Mouse (Mus musculus): ENCODE data around the gene Park7. TPM values are rescaled to one million over a fixed set of nuclear protein-coding genes. Genes with fewer than 3 reads are reported as not detected.

The Park7 gene
- 381 and 388 TPM in 2 replicates for polyA plus RNA-seq (2015; fragmentation: Nextera tagmentation; extraction: Ambion mirVana)

GRCm38 (mm10) chr4:150914290-150914733 lies at the start of gene Park7, which contains the start of gene Tnfrsf9:
Park7 (minus strand) TSS chr4:150914437.
Tnfrsf9 (plus strand) TSS chr4:150914562.
- peak; percentile 88 for ATAC-seq (replicated peaks)
- Histone ChIP-seq H3K36me3 (no peaks in the 10 kb centered on the region), H3K9me3 (no peaks in the 10 kb centered on the region), H3K27me3 (no peaks in the 10 kb centered on the region), H3K9ac (replicated peaks) (peak within 1 kb of the TSS; percentile 82), H3K4me1 (peaks cover 25% of the 10 kb centered on the region), H3K27ac (replicated peaks) (peak within 1 kb of the TSS; percentile 82), H3K4me2 (replicated peaks) (peak within 1 kb of the TSS; percentile 61), H3K4me3 (peak within 1 kb of the TSS; percentile 85)
- WGBS = under 1% methylated on average over 48 of the region's 48 CpGs

DNA sequence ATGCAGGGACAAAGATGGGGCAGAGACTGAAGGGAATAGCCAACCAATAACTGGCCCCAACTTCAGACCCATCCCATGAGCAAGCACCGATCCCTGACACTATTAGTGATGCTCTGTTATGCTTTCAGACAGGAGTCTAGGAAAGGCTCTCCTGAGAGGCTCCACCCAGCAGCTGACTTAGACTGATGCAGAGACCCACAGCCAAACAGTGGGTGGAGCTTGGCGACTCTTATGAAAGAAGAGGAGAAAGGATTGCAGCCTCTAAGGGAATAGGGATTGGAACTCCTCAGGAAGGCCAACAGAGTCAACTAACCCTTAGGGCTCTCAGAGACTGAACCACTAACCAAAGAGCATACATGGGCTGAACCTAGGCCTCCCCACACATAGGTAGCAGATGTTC lies 49.5 kb upstream of the Park7 start:
- ATAC-seq (replicated peaks) = no peak
- WGBS = 75% methylated on average over 2 of the region's 2 CpGs

DNA sequence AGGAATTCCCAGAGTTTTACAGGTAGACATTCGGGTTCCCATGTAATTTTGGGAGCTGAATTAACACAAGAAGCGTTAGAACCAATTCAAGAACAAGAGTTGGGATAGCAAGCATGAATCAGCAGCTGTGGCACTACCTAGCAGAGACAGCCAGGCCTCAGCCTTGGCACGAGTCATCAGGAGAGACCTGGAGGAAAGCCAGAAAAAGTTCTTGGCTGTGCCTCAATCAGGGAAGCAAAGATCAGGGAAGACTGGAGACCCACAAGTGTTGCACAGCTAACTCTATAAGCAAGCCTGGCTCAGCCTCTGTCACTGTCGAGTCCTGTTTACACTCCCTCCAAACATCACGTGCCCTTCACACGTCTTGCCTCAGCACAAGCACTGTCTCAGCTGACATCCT lies 48.0 kb upstream of the Park7 start:
- 55% methylated on average over 6 of the region's 6 CpGs for WGBS
- 0 out of 2 replicates have a peak, but pooled peaks cover 6% of the 10 kb centered on the region for H3K4me1 ChIP-seq
- no peak overlapping the region for H3K27ac ChIP-seq (replicated peaks)
- H3K4me2 ChIP-seq (replicated peaks) = no peak overlapping the region
- no peak overlapping the region for H3K9ac ChIP-seq (replicated peaks)
- no peaks in the 10 kb centered on the region for H3K9me3 ChIP-seq
- no peak for ATAC-seq (replicated peaks)
- H3K27me3 ChIP-seq = no peaks in the 10 kb centered on the region
- H3K36me3 ChIP-seq = no peaks in the 10 kb centered on the region
- no peak overlapping the region for H3K4me3 ChIP-seq

More for the DNA sequence above, 49.5 kb upstream of the Park7 start:
- Histone ChIP-seq H3K9ac (replicated peaks) (no peak overlapping the region), H3K4me2 (replicated peaks) (no peak overlapping the region), H3K9me3 (no peaks in the 10 kb centered on the region), H3K36me3 (no peaks in the 10 kb centered on the region), H3K27ac (replicated peaks) (no peak overlapping the region), H3K4me1 (0 out of 2 replicates have a peak, but pooled peaks cover 6% of the 10 kb centered on the region), H3K27me3 (no peaks in the 10 kb centered on the region), H3K4me3 (no peak overlapping the region)

DNA sequence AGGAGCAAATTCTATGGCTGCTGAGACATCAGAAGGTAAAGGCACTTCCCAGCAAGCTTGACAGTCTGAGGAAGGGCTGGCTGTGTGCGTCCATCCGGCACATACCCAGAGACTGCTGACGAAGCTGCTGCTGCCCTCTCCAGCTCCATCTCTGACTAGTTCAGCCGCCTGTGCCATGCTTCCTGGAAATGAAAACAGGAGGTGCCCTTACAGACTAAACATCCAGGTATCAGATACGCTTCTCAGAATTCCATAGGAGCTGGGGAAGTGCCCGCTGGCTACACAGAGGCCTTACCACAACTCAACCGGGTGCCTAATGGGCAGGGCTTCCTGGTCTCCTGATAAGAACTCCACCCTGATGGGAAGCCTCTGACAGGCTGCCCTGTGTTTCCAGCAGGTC lies 44.3 kb upstream of the Park7 start:
- H3K9ac ChIP-seq (replicated peaks) = no peak overlapping the region
- H3K4me1 ChIP-seq = peaks cover 12% of the 10 kb centered on the region
- 86% methylated on average over 7 of the region's 7 CpGs for WGBS
- H3K27me3 ChIP-seq = no peaks in the 10 kb centered on the region
- no peak overlapping the region for H3K4me3 ChIP-seq
- H3K4me2 ChIP-seq (replicated peaks) = no peak overlapping the region
- no peaks in the 10 kb centered on the region for H3K9me3 ChIP-seq
- ATAC-seq (replicated peaks) = no peak
- H3K36me3 ChIP-seq = no peaks in the 10 kb centered on the region
- no peak overlapping the region for H3K27ac ChIP-seq (replicated peaks)

DNA sequence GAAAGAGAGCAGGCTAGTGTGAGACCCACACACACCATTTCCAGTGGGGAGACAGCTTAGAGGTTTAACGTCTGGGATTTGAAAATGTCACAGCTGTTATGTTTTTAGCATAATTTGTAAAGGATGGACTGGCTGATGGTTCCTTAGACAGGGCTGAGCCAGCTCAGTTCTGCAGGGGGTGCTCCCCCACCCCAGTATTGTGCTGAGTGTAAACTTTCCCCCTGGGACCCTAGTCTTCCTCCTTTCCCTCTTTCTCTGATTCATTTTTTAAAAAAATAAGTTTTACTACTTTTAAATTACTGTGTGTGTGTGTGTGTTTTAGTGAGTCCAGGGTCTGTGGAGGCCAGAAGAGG lies 42.8 kb upstream of the Park7 start:
- Histone ChIP-seq H3K27ac (replicated peaks) (no peak overlapping the region), H3K4me1 (peaks cover 11% of the 10 kb centered on the region), H3K36me3 (no peaks in the 10 kb centered on the region), H3K9me3 (no peaks in the 10 kb centered on the region), H3K27me3 (no peaks in the 10 kb centered on the region), H3K9ac (replicated peaks) (no peak overlapping the region), H3K4me2 (replicated peaks) (no peak overlapping the region), H3K4me3 (no peak overlapping the region)
- WGBS = 24% methylated on average over 1 of the region's 1 CpGs
- ATAC-seq (replicated peaks) = peak; percentile 4; the same call in 1 of the 2 replicates

GRCm38 (mm10) chr4:150956369-150957105 lies 42.3 kb upstream of the Park7 start:
- Histone ChIP-seq H3K4me2 (replicated peaks) (no peak overlapping the region), H3K9ac (replicated peaks) (no peak overlapping the region), H3K36me3 (no peaks in the 10 kb centered on the region), H3K9me3 (no peaks in the 10 kb centered on the region), H3K4me1 (peaks cover 9% of the 10 kb centered on the region), H3K27me3 (no peaks in the 10 kb centered on the region), H3K27ac (replicated peaks) (peak overlapping the region; percentile 22; the same call in 1 of the 2 replicates), H3K4me3 (no peak overlapping the region)
- ATAC-seq (replicated peaks) = peak; percentile 53
- 35% methylated on average over 13 of the region's 13 CpGs for WGBS

DNA sequence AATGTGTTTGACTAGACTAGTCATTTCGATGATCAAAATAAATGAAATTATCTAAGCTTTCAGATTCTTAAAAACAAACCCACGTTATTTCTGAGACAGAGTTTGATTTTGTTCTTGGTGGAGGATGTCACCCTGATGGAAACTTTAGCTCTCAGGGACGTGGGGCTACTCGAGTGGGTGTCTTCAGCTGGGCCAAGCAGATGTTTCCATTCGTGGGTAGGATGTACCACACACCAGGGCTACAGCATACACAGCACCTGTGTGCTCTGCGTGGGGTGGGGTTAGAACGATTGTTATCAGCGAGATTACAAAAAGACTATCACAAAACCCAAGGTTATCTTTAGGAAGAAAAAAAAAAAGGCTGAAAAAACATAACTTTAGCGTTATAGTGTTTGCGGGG lies 36.7 kb upstream of the Park7 start:
- Histone ChIP-seq H3K4me1 (no peaks in the 10 kb centered on the region), H3K36me3 (no peaks in the 10 kb centered on the region)
- WGBS = 84% methylated on average over 10 of the region's 10 CpGs

DNA sequence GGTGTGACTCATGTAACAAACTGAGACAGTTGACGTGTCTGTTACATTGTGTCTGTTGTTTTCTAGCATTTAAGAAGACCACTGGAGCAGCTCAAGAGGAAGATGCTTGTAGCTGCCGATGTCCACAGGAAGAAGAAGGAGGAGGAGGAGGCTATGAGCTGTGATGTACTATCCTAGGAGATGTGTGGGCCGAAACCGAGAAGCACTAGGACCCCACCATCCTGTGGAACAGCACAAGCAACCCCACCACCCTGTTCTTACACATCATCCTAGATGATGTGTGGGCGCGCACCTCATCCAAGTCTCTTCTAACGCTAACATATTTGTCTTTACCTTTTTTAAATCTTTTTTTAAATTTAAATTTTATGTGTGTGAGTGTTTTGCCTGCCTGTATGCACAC lies 30.5 kb upstream of the Park7 start:
- no peaks in the 10 kb centered on the region for H3K36me3 ChIP-seq
- H3K27ac ChIP-seq (replicated peaks) = no peak overlapping the region
- H3K9ac ChIP-seq (replicated peaks) = no peak overlapping the region
- H3K9me3 ChIP-seq = no peaks in the 10 kb centered on the region
- WGBS = 92% methylated on average over 7 of the region's 7 CpGs
- no peak overlapping the region for H3K4me2 ChIP-seq (replicated peaks)
- H3K4me1 ChIP-seq = no peaks in the 10 kb centered on the region
- no peak for ATAC-seq (replicated peaks)
- no peak overlapping the region for H3K4me3 ChIP-seq
- no peaks in the 10 kb centered on the region for H3K27me3 ChIP-seq

More for the DNA sequence above, 36.7 kb upstream of the Park7 start:
- no peak overlapping the region for H3K4me3 ChIP-seq
- no peak overlapping the region for H3K4me2 ChIP-seq (replicated peaks)
- no peaks in the 10 kb centered on the region for H3K27me3 ChIP-seq
- H3K27ac ChIP-seq (replicated peaks) = no peak overlapping the region
- H3K9ac ChIP-seq (replicated peaks) = no peak overlapping the region
- H3K9me3 ChIP-seq = no peaks in the 10 kb centered on the region
- no peak for ATAC-seq (replicated peaks)

- no peaks in the 10 kb centered on the region for H3K9me3 ChIP-seq
- WGBS = 69% methylated on average over 13 of the region's 13 CpGs
- no peak overlapping the region for H3K27ac ChIP-seq (replicated peaks)
- H3K4me3 ChIP-seq = no peak overlapping the region
- no peaks in the 10 kb centered on the region for H3K36me3 ChIP-seq
- H3K4me2 ChIP-seq (replicated peaks) = no peak overlapping the region
- H3K9ac ChIP-seq (replicated peaks) = no peak overlapping the region
- no peaks in the 10 kb centered on the region for H3K27me3 ChIP-seq
- ATAC-seq (replicated peaks) = no peak
- H3K4me1 ChIP-seq = no peaks in the 10 kb centered on the region
Observed at GRCm38 (mm10) chr4:150939991-150940651, 25.9 kb upstream of the Park7 start.

DNA sequence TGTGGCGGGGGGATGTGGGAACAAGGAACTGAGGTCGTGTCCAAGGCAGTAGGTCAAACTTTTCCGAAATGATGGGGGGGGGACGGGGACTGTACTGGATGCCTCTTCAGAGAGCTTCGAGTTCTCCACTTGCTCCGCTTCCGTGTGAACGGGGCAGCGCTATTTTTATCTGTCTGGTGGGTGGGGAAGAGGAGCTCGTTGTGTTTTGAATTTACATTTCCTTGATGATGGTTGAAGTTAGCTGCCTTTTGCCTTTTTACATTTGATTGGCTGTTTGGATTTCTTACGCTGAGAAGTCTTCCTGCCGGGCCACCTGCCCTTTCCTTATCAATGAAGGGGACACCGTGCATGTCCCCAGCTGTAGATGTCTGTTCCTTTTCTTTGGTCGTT lies 23.8 kb upstream of the Park7 start:
- Histone ChIP-seq H3K27me3 (no peaks in the 10 kb centered on the region), H3K4me2 (replicated peaks) (no peak overlapping the region)

DNA sequence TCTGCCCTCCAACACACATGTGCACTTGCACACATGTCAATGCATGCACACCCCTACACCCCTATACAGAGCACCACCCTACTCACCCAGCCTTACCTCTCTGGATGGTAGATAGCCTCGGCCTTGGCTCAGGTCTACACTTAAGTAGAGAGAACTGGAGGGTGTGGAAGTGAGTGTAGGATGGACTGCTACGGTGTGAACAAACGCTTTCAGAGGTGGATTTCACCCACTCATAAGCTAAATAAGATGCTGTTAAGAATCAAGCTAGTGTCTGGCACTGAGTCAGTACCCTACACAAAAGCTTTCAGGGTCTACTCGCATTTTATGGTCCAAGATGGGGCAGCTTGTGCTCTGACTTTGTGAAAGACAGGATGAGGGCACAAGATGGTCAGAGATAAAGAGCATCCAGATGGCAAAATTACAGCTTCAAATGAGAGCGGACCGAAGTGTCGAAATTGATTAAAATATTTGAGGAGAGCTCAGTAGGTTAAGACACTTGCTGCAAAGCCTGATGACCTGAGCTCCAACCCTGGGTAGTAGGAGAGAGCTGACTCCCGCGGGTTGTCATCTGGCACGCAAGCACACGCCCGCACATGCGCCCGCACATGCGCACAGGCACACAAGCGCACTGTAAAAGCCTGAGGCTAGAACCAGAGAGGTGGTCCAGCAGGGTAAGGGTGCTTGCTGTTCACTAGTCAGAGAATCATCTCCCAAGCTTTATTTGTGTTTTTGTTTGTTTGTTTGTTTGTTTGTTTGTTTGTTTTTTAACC lies 23.2 kb upstream of the Park7 start:
- no peaks in the 10 kb centered on the region for H3K27me3 ChIP-seq
- WGBS = 84% methylated on average over 16 of the region's 16 CpGs
- H3K36me3 ChIP-seq = no peaks in the 10 kb centered on the region
- no peak overlapping the region for H3K9ac ChIP-seq (replicated peaks)
- no peak overlapping the region for H3K4me3 ChIP-seq
- no peak overlapping the region for H3K4me2 ChIP-seq (replicated peaks)
- no peaks in the 10 kb centered on the region for H3K9me3 ChIP-seq
- no peaks in the 10 kb centered on the region for H3K4me1 ChIP-seq
- ATAC-seq (replicated peaks) = no peak
- H3K27ac ChIP-seq (replicated peaks) = no peak overlapping the region

More for the DNA sequence above, 23.8 kb upstream of the Park7 start:
- no peak for ATAC-seq (replicated peaks)
- no peak overlapping the region for H3K9ac ChIP-seq (replicated peaks)
- H3K4me3 ChIP-seq = no peak overlapping the region
- 61% methylated on average over 14 of the region's 14 CpGs for WGBS
- no peaks in the 10 kb centered on the region for H3K9me3 ChIP-seq
- H3K36me3 ChIP-seq = no peaks in the 10 kb centered on the region
- H3K4me1 ChIP-seq = no peaks in the 10 kb centered on the region
- H3K27ac ChIP-seq (replicated peaks) = no peak overlapping the region

- no peaks in the 10 kb centered on the region for H3K9me3 ChIP-seq
- H3K27ac ChIP-seq (replicated peaks) = no peak overlapping the region
- 77% methylated on average over 1 of the region's 1 CpGs for WGBS
- no peak overlapping the region for H3K9ac ChIP-seq (replicated peaks)
- no peaks in the 10 kb centered on the region for H3K4me1 ChIP-seq
- no peak for ATAC-seq (replicated peaks)
- no peaks in the 10 kb centered on the region for H3K27me3 ChIP-seq
- no peak overlapping the region for H3K4me3 ChIP-seq
- no peak overlapping the region for H3K4me2 ChIP-seq (replicated peaks)
- no peaks in the 10 kb centered on the region for H3K36me3 ChIP-seq
Observed at GRCm38 (mm10) chr4:150933503-150933902, 19.3 kb upstream of the Park7 start.
